Mouse (Mus musculus) thymus, postnatal 0 days (tissue): ENCODE results near the gene Wnt6. TPM values are rescaled to one million over a fixed set of nuclear protein-coding genes. Genes with fewer than 3 reads are reported as not detected.
A peak's percentile ranks its signal among the peaks of the same experiment; 100 is the strongest.

ENCODE experiments used
- DNase-seq: peaks from one replicate; pipeline ENCODE4 v3.0.0-alpha.2; 2015; ENCODE audit warnings: low spot score
- polyA plus RNA-seq: library from polyadenylated mRNA; unstranded; fragments of >200 nt; fragmentation: Nextera tagmentation; extraction: Ambion mirVana; gene quantifications from 2 replicates; pipeline ENCODE4 v1.2.1, GENCODE M21; 2015

Gene Wnt6
- 1.6 and 2.6 TPM in 2 replicates for polyA plus RNA-seq

DNA sequence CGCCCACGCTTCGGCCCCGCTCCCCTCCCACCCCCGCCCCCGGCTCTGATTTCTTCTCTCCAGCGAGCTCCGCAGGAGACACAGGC lies at the start of gene Wnt6:
TSS of gene Wnt6 (plus strand) at position 48 of the 86 bp plus-strand sequence.
- no peak for DNase-seq

DNA sequence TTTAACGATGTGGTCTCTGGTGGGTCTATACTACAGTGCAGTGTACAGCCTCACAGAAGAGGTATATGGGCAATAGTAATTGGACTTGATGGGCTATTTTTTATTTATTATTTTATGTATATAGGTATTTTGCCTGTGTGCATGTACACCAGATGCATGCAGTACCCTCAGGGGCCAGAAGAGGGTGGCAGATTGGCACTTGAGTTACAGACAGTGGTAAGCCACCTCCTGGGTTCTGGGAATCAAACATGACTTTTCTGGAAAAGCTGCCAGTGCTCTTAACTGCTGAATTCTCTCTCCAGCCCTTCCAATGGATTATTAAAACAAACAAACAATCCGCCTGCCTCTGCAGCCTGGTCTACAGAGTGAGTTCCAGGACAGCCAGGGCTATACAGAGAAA lies 47.9 kb upstream of the Wnt6 start:
- no peak for DNase-seq

DNA sequence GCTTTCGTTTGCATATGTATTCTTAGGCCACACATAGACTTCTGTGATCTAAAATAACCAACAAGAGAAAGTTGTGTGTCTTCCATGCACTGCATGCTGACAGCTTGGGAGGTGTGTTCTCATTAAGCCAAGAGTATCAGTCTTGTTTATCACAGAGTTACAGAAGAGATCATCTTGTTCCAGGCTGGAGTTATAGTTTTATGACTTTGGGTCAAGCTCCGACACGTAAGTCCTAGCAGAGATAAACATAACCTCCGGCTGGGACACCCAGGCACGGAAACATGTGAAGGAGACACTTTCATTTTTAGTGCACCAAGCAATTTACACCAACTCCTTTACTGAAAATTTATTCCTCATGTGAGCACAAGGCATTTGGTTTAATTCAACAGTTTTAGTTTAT lies 45.6 kb upstream of the Wnt6 start:
- no peak for DNase-seq

DNA sequence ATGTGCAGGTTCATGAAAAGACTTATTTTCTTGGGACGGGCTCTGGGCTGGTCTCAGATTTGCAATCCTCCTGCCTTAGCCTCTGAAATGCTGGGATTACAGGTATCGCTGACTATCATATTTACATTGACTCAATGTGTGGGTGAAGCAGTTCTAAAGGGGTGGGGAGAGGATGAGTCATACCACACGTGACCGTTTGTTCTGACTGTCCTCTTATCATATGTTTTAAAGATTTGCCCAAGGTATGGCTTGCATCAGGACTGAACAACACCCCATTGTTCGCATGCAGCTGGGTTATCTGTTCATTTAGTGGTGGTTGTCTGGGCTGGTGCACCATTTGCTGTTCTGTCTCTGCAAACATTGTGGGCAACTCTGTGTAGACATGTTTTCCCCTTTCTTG lies 45.0 kb upstream of the Wnt6 start:
- DNase-seq: no peak

DNA sequence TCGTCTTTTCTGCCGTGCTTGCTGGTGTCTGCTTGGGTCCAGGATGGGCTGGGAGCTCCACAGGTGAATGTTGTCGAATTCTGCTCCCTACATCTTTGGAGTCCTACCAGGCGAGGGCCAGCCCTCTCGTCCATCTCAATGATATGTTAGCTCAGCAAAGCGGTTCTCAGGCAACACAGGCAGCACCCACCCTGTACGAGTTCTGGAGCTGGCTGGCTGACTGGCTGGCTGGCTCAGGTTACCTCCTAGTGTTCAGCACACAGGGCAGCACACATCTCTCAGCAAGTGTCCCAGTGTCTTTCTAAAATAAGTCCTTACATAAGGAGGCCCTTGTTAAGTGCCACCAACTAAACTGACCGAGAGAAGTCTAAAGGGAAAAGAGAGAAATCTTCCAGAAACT lies 43.2 kb upstream of the Wnt6 start:
- no peak for DNase-seq

DNA sequence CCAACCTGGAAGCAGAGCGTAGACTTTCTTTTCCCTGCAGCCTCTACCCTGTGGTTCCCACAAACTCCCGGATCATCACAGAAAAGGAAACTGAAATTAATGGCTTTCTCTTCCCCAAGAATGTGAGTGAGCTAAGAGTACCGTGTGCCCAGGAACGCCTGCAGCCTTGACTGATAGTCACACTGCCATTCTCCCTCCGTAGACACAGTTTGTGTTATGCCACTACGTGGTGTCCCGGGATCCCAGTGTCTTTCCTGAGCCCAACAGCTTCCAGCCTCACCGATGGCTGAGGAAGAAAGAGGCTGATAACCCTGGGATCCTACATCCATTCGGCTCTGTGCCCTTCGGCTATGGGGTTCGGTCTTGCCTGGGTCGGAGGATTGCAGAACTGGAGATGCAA lies 34.7 kb upstream of the Wnt6 start:
- no peak for DNase-seq

DNA sequence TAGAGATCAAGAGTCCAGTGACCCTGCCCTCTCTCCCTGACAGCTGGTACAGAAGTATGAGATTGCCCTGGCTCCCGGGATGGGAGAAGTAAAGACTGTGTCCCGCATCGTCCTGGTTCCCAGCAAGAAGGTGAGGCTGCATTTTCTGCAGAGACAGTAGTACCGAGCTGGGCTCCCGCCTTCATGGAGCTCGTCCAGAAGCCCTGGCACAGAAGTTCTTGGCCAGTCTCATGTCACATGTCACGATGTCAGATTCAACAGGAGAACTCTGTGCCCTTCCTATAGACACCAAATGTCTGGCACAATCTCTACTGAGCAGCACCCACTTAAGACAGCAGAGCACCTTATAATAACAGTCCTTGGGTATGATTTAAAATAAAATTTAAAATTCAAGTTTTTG lies 34.2 kb upstream of the Wnt6 start:
- no peak for DNase-seq

DNA sequence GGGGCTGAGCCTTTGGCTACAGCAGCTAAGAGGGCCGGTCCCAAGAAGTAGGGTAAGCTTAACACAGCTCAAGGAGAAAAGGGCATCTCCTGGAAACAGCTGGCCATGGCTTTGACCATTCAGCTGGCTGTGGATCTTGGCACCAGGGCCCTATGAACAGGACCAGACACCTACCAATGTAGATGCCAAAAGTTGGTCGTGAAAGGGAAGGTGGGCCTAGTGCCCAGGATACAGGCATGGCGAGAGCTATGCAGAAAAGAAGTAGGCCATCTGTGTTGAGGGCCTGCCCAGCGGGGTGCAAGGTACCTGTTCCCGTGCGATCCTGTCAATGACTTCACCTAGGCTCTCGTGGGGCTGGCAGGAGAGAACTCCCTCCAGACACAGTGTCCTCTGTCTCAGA lies 30.8 kb upstream of the Wnt6 start:
- no peak for DNase-seq

DNA sequence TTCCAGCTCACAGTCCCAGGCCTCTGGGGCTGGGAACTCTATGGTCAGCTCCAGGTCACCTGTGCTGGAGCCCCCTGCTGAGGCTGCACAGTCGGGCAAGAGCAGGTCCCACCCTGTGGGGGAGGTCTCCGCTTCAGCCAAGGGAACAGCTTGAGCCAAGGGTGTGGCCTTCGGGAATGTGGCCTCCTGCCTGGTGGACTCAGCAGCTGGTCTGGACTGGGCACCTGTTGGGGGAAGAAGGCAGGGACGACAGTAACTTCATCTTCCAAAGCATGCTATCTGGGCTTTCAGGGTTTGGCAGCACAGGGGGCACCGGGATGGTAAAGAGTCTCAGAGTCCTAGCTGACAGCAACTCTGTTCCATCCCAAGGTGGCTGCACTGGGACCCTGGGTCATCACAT lies 24.4 kb upstream of the Wnt6 start:
- DNase-seq: no peak

DNA sequence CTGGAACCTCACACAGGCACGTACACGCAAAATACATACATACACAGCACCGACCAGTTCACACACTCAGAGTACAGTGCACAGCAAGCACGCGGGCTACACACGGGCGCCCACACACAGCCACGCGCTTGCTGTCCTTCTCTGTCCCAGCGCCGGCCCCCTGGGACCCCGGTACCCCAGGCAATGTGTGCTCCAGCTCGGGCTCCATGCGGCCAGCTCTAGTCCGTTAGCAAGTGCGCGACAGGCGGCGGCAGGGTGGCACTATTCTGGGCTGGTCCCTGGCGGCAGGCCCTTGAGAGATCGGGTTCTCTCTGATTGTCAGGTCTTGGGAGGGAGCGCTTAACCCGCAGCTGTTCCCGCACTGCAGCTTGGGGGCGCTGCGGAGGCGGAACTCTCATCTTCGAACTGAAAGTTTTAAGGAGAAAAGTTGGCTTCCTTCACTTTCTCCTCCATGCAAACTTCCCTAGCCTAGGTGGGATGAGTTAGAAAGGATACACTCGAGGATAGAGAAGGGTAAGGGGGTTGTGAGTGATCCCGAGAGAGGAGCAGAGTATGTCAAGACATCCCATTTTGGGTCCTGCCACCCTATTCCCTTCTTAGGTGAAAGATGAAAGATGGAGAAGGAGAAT lies 22.9 kb upstream of the Wnt6 start, which contains the start of gene Prkag3:
TSS of gene Prkag3 (minus strand) at position 579 of the 629 bp plus-strand sequence.
- DNase-seq: peak; percentile 61

DNA sequence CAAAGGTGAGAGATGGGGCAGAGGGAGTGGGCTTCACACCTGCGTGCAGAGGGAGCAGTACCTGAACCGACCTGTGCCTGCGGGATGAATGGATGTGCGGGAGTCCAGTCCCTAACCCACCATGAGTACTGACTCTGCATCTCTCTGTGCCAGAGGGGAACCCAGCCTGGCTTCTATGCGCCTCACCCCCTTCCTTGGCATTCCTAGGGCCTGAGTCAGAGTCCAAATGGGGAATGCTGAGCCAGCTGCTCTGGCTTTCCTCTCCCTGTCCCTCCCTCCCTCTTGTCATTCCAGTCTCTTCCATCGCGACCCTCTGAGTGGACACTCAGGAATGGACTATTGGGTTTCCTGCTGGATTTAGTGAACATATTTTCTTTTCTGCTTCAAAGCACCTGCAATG lies 22.4 kb upstream of the Wnt6 start:
- no peak for DNase-seq

DNA sequence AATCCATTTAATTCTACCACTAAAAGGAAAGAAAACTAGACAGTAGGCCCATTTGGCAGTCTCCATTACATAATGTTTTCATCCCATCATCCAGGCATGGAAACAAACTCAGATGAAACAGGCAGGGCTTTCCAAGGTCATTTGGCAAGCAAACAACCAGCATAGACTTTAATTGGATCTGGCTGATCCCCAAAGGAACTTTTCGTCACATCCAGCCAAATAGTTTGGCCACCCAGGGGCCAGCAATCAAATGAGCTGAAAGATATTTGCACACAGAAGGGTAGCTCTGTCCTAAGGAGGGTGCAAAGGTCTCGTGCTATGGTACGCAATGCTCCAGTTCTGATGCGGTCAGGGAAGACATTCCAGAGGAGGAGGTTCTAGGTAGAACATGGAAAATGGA lies 21.0 kb upstream of the Wnt6 start:
- no peak for DNase-seq

DNA sequence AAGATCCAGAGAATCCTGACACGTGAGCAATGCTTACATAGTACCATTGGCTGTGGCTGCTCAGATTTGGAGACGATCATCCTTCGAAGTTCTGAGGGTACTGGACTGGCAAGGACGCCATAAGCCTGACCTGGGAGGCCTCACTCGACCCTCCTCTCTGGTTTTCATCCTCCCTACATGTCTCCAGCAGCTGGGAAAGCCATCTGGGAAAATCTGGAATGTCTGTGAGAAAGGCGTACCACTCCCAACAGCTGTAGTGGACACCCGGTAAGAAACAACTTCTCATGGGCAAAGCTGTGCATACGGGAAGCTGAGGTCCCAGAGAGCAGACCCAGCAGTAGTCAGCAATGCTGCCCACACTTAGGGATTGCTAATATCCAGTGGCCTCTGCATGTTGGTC lies 19.5 kb upstream of the Wnt6 start:
- no peak for DNase-seq

DNA sequence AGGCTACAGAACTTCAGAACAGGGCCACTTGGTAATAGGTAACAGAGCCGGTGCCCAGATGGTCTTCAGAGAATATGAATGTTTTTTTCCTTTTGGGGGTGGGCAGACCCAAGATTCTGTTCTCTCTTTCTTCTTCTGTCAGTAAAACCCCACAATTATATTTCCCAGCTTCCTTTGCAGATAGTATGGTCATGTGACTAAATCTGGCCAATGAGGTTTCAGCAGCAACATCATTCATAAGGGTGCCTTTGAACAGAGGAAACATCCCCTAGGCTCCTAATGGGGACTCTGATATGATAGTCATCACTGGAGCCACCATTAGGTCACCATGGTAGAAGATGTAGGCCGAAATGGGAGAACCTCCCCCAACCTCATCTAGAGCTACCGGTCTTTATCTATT lies 18.9 kb upstream of the Wnt6 start:
- DNase-seq: no peak

DNA sequence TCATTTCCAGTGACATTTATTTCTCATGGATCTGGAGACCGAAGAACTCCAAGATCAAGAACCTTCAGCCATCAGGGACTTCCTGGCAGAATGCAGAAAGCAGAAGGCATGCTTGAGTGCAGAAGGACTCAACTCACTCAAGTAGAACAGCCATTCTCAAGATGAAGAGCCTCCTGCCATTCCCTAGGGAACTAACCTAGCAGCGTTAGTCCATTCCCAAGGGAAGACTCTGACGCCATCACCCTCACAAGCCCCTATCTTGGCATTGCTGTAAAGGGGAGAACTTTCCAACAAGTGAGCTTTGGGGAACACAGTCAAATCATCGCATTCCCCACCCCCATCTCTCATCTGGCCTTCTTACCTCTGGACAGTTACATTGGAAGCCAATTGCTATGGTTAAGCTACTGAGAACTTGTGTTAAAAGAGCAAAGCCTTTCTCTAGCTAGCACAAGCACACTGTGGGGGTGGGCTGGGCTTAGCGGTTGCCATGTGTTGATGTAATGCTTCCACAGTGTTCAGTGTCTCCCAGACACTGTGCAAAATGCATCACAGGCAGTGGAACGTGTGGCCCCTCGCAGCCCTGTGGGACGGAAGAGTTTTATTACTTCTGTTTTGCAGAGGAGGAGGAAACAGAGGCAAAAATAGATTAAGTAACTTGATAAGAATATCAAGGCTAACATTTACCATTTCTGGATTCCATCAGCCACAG lies 18.3 kb upstream of the Wnt6 start:
- no peak for DNase-seq

DNA sequence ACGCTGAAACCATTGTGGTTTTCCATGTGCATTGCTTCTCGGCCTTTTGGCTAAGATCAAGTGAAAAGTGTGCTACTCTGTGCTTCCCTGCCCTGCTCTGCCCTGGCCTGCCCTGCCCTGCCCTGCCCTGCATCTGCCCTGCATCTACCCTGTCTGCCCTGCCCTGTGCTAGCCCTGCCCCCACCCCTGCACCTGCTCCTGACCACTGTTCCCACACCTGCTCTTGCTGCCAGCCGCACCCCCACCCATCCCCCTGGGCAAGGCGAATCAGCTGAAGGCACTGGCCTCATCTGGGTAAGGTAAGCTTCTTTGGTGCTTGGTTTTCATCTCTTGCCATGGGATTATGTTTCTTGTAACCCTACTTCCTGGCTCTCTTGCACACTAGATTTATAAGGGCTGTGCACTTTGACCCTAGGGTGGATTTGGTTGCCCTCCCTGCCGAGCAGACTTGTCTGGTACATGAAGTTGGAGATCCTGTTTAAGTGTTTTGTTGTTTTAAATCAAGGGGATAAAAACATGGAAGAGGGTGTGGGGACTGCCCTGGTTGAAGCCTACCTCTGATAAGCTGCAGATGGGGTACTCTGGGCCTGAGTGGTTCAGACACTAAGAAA lies 17.4 kb upstream of the Wnt6 start:
- peak; percentile 17 for DNase-seq

DNA sequence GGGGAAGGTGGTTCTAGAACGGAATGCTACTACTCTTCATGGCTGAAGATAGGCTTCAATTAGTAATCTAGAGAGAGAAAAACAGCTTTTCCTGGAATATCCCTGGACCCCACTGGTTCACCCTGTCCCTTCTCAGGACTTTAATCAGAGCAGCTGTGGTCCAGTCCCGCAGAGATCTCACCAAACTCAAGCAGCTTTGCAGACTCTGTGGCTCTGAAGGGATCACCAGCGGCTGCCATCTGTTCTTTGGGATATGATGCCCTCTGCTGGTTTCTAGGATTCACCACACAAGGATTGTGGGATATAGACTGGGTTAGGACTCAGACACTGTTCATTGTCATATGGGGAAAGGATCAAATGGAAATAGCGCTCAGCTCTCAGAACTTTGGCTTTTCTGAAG lies 11.9 kb upstream of the Wnt6 start:
- DNase-seq: no peak

DNA sequence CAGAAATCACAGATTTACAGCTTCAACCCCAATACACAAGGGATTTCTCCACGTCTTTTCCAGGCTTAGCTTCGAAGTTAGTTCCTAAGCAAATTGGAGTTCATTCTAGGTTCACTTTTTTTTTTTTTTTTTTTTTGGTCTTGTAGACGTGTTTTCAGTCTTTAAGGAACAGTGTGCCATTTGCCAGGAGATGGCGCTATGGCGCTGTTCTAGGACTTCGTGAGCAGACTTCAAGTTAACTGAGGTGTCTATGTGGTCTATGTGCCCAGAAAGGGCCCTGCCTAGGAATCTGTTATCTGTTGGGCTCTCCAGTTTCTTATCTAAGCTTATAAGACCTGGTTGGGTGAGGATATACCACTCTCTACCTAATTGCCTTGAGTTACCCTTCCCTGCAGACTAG lies 8.6 kb upstream of the Wnt6 start:
- DNase-seq: peak; percentile 78

DNA sequence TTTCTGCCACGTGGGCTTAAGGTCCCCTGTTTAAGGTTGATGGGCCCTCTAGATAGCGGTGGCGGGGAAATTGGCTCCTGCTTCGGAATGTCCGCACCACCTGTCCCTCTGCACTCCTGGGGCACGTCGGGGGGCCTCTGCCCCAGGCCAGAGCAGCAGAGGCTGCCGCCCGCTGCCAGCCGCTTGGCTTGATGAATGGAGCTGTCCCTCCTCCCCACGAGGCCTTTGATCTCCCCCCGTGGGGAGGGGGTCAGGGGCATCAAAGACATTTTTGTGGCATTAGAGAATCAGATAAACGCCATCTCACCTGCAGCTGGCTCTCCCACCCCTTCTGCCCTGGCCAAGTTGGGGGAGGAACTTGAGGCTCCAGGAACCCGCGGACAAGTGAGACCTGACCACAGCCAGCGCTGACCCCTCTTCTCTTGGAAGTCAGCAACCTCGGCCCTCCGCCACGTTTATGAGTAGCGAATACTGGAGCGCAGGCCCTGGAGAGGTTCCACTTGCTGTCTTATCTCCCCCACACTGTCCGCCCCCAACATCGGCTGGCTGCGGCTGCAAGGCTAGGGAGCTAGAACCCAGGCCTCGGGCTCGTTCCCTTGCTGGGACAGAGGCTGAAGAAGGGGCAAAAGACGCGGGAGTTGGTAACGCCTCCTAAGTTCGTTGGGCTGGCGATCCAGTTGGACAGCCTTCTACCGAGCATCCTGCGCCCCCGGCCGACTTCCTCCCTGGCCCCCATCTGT lies 795 bp upstream of the Wnt6 start:
- no peak for DNase-seq

DNA sequence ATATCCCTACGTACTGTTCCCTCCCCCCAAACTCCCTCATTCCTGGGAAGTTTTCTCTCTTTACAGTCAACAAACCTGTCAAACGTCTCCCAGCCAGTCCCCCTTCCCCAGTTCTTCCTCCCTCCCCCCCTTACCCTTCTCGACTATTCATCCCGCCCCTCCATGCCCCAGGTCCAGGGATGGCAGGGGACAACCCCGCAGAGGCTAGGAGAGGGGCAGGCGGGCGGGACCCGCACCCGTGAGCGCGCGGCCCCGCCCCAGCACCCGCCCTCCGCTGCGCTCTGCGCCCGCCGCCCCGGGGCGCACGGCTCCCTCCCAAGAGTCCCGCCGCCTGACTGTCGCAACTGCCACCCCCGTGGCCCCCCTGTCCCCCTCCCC lies 236 bp upstream of the Wnt6 start:
- no peak for DNase-seq

DNA sequence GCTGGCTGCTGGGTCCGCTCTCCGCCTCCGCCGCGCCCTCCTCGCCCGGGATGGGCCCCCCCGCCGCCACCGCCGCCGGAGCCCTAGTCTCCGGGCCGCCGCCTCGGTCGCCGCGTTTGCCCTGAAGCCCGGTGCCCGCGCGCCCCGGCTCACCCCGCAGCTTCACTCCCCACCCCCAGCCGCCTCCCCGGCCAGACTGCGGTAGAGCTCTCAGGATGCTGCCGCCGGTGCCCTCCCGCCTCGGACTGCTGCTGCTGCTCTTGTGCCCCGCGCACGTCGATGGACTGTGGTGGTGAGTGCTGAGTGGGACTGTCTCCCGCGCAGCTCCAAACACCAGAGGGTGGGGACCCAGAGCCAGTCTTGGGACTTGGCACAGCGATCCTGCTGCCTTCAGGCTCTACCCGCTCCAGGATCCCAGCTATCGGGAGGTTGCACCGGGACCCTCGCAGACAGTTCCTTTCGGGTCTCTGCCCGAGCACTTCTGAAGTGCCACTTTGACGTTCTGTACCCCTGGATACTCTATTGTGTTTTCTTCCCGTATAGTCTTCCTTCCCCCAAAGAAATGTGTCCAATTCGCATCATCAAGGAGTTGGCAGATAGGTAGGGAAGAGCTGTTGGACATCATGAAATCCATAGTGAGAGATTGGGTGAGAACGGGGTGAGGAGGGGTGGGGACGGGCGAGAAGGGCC lies 384 bp downstream of the Wnt6 start:
- DNase-seq: no peak

DNA sequence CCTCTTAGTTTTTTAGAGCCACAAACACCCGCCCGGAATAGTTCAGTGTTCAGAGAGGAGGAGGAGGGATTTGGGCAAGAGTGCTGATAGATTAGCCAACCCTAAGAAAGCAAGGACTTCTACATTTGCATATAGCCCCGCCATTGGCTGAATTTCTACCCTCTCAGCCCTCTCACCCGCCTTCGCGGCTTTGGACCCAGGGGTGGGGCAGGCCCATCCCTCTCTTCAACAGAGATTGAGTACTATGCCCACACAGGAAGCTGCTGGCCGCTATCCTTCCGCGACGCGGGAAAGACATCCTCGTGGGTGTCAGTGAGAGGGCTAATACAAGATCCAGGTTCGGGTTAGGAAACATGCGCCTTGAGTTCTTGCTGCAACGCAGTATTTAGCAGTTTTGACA lies 1.4 kb downstream of the Wnt6 start:
- DNase-seq: peak; percentile 67
